Mouse (Mus musculus) midbrain, embryonic 13.5 days (tissue): ENCODE results near the gene Olfr364-ps1. TPM values are rescaled to one million over a fixed set of nuclear protein-coding genes. Genes with fewer than 3 reads are reported as not detected.

Experiments used
- ATAC-seq: fragments of 200-750 bp; cut with Nextera tagmentation; 2 replicates; pipeline ENCODE4 v1.8.0; 2017; ENCODE audit warnings: mild to moderate bottlenecking, moderate TSS enrichment, moderate library complexity
- H3K27ac ChIP-seq: fragments of 300-500 bp; sonication (generic); 2 replicates; pipeline ENCODE4 v1.5.1; 2015; ENCODE audit warnings: inconsistent platforms, mild to moderate bottlenecking, moderate library complexity
- H3K27me3 ChIP-seq: fragments of 300-500 bp; sonication (generic); 2 replicates; pipeline ENCODE4 v1.6.1; 2015; ENCODE audit warnings: mild to moderate bottlenecking, inconsistent platforms
- H3K36me3 ChIP-seq: fragments of 300-500 bp; sonication (generic); 2 replicates; pipeline ENCODE4 v1.6.1; 2015; ENCODE audit warnings: mild to moderate bottlenecking, inconsistent platforms
- H3K4me1 ChIP-seq: fragments of 300-500 bp; sonication (generic); replicated peaks from 2 replicates; pipeline ENCODE4 v1.6.1; 2015; ENCODE audit warnings: inconsistent platforms
- H3K4me2 ChIP-seq: fragments of 300-500 bp; sonication (generic); replicated peaks from 2 replicates; pipeline ENCODE4 v1.6.1; 2015; ENCODE audit warnings: moderate library complexity, mild to moderate bottlenecking, inconsistent platforms
- H3K4me3 ChIP-seq: fragments of 300-500 bp; sonication (generic); replicated peaks from 2 replicates; pipeline ENCODE4 v1.5.1; 2015; ENCODE audit warnings: mild to moderate bottlenecking, inconsistent platforms
- H3K9ac ChIP-seq: fragments of 300-500 bp; sonication (generic); replicated peaks from 2 replicates; pipeline ENCODE4 v1.6.1; 2015; ENCODE audit warnings: mild to moderate bottlenecking, inconsistent platforms
- H3K9me3 ChIP-seq: fragments of 300-500 bp; sonication (generic); 2 replicates; pipeline ENCODE4 v1.6.1; 2016; ENCODE audit warnings: mild to moderate bottlenecking, inconsistent platforms
- WGBS: fragments of 180-500 bp; shearing (Covaris S2); methylation state at CpG from one replicate; pipeline ENCODE4 v1.1.7; 2015; 5-methylcytosine and 5-hydroxymethylcytosine counted together
- polyA plus RNA-seq: library from polyadenylated mRNA; unstranded; fragments of >200 nt; fragmentation: Nextera tagmentation; extraction: Ambion mirVana; gene quantifications from 2 replicates; pipeline ENCODE4 v1.2.1, GENCODE M21; 2015

Olfr364-ps1 gene
- not detected in 2 replicates for polyA plus RNA-seq

DNA sequence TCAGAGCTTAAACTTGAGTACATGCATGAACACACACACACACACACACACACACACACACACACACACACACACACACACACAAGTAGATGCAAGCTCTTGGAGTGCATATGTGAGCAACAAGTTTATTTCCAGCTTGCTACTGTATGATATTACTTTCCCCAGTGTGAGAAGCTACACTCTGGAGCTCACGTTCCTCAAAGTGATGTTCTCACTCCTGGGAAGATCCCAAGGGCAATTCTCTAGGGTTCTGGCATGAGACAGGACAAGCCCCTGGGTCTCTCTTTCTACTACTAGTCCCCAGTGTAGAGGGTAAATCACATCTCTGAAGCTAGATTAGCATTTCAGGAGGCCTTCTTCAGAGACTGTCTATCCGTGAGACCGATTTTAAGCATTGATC is at the start of gene Olfr364-ps1:
Gene Olfr364-ps1 (plus strand): TSS at position 301 of the 400 bp plus-strand sequence.
- Histone ChIP-seq H3K4me1 (no peaks in the 10 kb centered on the region), H3K27ac (no peak within 1 kb of the TSS), H3K9me3 (peaks cover 6% of the 10 kb centered on the region), H3K9ac (no peak within 1 kb of the TSS), H3K4me2 (no peak within 1 kb of the TSS), H3K36me3 (no peaks in the 10 kb centered on the region), H3K27me3 (no peaks in the 10 kb centered on the region), H3K4me3 (no peak within 1 kb of the TSS)
- no peak for ATAC-seq
- WGBS, result 82% methylated on average over 3 of the region's 3 CpGs

GRCm38 (mm10) chr2:37117810-37118209 is 21.3 kb upstream of the Olfr364-ps1 start, which contains the start of gene Olfr362:
Gene Olfr362 (minus strand): TSS chr2:37117910.
- no peak within 1 kb of the TSS for H3K27ac ChIP-seq
- no peak within 1 kb of the TSS for H3K4me2 ChIP-seq
- H3K9me3 ChIP-seq, result peaks cover 19% of the 10 kb centered on the region
- no peaks in the 10 kb centered on the region for H3K36me3 ChIP-seq
- ATAC-seq, result no peak
- no peaks in the 10 kb centered on the region for H3K27me3 ChIP-seq
- H3K4me1 ChIP-seq, result no peaks in the 10 kb centered on the region
- no peak within 1 kb of the TSS for H3K4me3 ChIP-seq
- H3K9ac ChIP-seq, result no peak within 1 kb of the TSS
- 94% methylated on average over 1 of the region's 1 CpGs for WGBS

DNA sequence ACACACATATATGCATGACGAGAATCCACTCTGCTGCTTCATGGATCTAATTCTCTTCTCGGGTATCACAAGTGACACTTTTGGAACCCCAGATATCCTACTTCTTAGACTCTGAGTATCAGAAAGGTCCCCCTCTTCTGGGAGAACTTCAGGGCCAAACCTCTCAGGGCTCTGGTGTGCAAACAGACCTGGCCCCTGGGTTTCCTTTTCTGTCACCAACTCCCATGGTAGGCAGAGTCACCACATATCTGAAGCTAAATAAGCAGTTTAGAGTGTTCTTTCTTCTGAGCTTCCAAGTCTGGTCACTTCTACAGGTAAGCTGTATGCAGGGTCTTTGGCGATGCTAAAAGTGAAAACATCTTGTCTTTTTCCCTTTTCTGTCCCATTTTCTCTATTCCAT is 48.8 kb downstream of the Olfr364-ps1 start, which contains the start of gene Olfr365:
Gene Olfr365 (plus strand): TSS at position 301 of the 400 bp plus-strand sequence.
- Histone ChIP-seq H3K4me1 (no peaks in the 10 kb centered on the region), H3K9me3 (peaks cover 17% of the 10 kb centered on the region), H3K4me3 (no peak within 1 kb of the TSS), H3K27me3 (no peaks in the 10 kb centered on the region), H3K9ac (no peak within 1 kb of the TSS), H3K36me3 (no peaks in the 10 kb centered on the region), H3K4me2 (no peak within 1 kb of the TSS), H3K27ac (no peak within 1 kb of the TSS)
- WGBS, result 77% methylated on average over 3 of the region's 3 CpGs
- ATAC-seq, result no peak

Other genes with a start within 250 kb of the Olfr364-ps1 start
- not detected in 2 replicates for gene Olfr353, start 246.4 kb upstream of the Olfr364-ps1 start, polyA plus RNA-seq
- not detected in 2 replicates for gene Olfr354, start 233.6 kb upstream of the Olfr364-ps1 start, polyA plus RNA-seq
- not detected in 2 replicates for gene Olfr355, start 210.4 kb upstream of the Olfr364-ps1 start, polyA plus RNA-seq
- not detected in 2 replicates for gene Olfr356, start 202.2 kb upstream of the Olfr364-ps1 start, polyA plus RNA-seq
- gene Olfr357, start 145.5 kb upstream of the Olfr364-ps1 start, polyA plus RNA-seq, result not detected in 2 replicates
- not detected in 2 replicates for gene Olfr358, start 130.0 kb upstream of the Olfr364-ps1 start, polyA plus RNA-seq
- gene Olfr360, start 73.6 kb upstream of the Olfr364-ps1 start, polyA plus RNA-seq, result not detected in 2 replicates
- not detected in 2 replicates for gene Olfr361, start 50.0 kb upstream of the Olfr364-ps1 start, polyA plus RNA-seq
- not detected in 2 replicates for gene Olfr362, start 21.4 kb upstream of the Olfr364-ps1 start, polyA plus RNA-seq
- gene Olfr365, start 48.9 kb downstream of the Olfr364-ps1 start, polyA plus RNA-seq, result not detected in 2 replicates
- not detected in 2 replicates for gene Olfr366, start 72.3 kb downstream of the Olfr364-ps1 start, polyA plus RNA-seq
- not detected in 2 replicates for gene Olfr368, start 187.2 kb downstream of the Olfr364-ps1 start, polyA plus RNA-seq
- gene Pdcl, start 220.0 kb downstream of the Olfr364-ps1 start, polyA plus RNA-seq, result 73.4 and 84.9 TPM in 2 replicates